Mouse (Mus musculus) natural killer cell, adult 2 months (primary cell): ENCODE results near the gene Srl.
A peak's percentile ranks its signal among the peaks of the same experiment; 100 is the strongest.
"Not testable (repeated sequence)": the region's sequence is repeated elsewhere in the genome, so short reads cannot be mapped to it uniquely, and the experiment has no call there.

Source experiments
- DNase-seq, 2 experiments: peaks; one replicate each; pipeline ENCODE4 v3.0.0; 2022; ENCODE audit warnings: low spot score in 2 of 2

Srl gene

DNA sequence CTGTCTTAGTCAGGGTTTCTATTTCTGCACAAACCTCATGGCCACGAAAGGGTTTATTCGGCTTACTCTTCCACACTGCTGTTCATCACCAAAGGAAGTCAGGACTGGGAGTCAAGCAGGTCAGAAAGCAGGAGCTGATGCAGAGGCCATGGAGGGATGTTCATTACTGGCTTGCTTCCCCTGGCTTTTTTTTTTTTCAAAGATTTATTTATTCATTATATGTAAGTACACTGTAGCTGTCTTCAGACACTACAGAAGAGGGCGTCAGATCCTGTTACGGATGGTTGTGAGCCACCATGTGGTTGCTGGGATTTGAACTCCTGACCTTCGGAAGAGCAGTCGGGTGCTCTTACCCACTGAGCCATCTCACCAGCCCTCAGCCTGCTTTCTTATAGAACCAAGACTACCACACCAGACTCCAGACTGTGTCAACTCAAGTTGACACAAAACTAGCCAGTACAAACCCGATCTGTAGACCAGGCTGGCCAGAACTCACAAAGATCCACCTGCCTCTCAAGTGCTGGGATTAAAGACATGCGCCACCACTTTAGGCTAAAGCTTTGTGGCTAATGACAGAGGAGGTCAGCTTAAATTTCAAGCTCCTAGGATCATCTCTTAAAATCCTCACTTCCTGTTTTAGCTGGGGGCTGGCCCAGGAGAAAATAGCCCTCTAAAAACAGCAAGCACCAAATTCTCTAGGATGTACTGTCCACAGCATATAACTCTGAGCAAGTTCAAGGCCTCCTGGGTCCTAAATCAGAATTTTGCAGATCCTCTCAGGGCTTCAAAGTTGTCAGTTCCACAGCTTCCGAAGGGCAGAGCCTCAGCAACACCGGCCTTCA, 67.4 kb downstream of the Srl start:
- not testable (repeated sequence) for DNase-seq

DNA sequence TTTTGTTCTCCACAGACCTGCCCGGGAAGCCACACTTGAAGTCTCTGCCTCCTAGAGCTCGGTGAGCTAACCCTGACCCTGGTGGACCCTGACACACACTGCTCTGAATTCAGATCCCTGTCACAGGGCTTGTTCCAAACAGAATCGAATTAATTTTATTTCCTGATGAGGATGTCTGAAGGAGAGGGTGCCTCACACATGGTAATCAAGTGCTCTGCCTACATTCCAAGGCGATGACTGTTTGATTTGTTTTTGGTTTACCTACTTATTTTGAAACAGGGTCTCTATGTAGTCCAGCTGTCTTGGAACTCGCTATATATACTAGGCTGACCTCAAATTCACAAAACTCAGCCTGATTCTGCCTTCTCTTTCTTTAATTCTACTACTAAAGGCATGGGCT, 68.4 kb downstream of the Srl start:
- no peak for DNase-seq

DNA sequence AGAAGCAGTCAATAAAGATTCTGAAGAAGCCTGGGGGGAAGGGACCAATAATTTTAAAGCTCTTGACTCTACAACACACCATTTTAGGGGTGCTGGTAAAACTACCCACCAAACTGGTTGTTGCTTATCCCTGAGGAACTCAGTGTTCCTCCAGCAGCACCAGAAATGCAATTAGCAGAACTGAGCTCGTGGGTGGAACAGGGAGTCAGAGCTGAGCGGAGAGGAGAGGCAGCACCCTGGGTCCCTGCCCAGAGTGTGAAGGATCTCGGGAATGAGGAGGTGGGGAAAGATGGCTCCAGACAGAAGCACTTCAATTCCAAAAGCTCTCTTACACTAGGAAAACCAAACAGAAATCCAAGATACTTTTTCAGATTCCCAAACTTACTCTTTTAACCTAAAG, 68.9 kb downstream of the Srl start:
- DNase-seq: no peak

DNA sequence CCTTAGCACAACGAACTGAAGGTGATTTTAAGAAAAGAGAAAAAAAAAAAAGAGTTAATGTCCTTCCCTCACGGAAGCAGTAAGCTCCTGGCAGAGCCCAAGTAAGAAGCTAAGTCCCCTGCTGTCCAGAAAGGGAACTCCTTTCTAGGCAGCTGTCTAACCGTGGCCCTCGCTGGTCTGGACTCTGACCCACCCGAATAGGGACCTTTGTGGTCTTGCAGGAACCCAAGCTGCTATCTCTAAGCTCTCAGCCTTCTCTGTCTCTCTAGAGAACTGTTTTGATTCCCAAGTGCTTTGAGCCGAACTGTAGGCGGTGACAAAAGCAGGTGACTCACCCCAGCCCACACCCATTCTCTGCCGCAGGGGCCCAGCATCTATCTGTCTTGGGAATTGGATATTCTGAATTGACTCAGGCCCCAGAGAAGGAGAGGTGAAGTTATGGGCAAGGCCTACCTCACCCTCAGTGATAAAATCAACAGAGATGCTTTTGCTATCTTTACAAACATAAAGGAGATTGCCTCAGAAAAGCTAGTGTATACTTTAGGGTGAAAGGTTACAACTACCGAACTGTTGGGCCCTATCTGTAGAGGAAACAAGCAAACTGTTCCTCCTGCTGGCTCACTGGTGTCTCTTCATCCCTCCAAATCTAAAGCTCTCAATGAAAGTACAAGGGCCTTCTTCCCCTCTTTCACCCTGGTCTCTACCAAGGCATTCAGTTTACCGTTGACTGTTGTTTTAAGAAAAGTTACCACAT, 71.8 kb downstream of the Srl start:
- peak in 1 of 2 experiments; percentile 4 for DNase-seq

DNA sequence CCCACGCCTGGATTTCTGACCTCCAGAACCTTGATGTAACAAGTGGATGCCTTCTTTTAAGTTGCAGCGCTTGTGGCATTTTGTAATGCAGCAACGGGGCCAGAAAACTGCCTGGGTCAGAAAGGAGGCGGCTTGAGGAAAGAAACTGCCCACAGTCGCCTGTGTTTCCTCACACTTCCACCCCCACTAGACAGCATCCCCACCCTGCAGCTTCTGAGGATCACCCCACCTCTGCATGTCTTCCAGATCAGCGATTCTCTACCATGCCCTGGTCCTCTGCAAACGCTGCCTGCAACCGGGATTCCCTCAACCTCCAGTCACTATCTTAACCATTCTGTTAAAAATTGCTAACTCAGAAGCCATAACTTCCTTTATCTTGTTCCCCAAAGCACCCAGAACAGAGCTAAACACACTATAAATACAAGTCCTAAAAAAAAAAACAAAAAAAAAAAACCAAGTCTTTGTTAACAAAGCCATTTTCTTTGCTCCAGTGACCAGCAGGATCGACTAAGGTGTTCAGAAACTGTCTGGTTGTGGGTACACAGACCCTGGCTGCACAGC, 77.0 kb downstream of the Srl start:
- DNase-seq: no peak

DNA sequence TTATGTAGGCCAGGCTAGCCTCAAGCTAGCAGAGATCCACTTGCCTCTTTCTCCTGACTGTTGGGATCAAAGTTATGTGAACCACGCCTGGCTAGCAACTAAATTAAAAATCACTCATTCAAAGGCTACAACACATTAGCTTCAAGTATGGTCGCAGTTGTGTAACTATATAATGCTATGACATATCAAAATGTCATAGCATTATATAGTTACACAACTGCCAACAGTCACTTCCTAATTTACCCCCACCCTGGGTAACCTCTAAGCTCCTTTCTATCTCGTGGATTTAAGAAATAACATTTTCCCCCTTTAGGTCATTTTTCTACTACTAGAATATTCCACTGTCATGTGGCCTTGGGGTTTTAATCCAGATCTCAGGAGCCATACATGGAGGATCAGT, 83.7 kb downstream of the Srl start:
- DNase-seq: no peak

DNA sequence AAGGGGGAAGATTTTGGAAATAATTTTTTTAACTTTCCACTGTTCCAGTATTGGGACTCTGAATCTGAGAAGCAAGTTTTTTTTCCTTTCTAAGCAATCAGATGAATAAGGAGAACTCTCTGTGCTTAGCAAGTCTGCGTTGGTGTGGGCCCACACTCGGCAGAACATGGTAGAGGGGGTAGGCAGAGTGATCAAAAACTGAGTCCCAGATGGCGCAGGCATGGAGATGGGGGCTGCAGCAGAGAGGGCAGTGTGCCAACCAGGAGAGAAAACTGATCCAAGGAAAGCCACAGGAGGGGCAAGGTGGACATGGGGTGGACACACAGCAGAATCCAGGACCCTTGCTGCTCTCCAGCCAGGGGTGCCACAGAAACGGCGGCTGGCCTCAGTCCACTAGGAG, 85.2 kb downstream of the Srl start:
- no peak for DNase-seq

DNA sequence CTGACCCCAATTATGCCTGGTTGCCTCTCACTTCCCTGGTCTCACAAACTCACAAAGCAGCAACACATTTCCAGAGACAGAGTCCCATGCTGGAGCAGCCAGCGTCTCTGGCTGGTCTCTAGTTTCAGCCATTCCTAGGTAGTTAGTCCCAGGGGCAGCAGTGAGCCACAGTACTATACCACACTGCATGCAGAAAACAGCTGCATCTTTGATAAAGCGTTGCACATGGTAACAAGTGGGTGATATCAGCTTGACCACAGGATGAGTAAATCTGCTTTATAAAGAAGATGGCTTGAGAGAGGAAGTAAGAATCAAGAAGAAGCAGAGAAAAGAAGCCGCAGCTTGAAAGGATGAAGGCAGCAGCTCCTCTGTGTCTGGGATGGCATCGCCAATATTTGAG, 85.9 kb downstream of the Srl start:
- DNase-seq: no peak

DNA sequence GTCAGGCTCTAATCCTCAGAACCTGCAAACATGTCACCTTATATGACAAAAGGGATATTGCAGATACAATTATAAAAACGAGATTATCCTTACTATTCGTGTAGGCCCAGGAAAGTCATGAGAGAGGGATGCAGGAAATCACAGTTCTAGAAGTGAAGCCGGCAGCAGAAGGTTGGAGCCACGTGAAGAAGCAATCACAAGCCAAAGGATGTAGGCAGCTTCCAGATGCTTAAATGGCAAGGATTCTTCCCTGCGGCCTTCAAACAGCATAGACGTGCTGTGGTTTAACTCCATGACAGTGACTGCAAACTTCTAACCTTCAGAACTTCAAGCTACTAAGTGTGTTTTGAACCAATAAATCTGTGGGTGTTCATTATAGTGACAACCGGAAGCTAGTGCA, 87.1 kb downstream of the Srl start:
- DNase-seq: no peak

DNA sequence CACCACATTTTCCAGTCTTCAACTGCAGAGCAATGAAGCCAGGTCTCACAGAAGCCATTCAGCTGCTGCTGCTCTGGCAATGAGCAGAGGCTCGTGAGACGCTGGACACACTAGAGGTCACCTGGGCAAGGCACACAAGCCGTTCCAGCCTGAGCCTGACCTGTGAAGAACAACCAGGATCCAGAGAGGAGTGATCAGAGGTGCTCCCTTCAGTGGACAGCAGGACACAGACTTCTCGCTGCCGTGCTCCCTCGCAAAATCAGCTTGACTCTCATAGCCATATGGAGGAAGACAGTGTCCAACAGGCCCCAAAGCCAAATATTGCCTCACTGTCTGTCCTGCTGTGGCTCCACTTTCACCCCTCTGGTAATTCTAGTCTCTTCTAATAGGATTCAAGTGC, 92.2 kb downstream of the Srl start:
- no peak for DNase-seq

DNA sequence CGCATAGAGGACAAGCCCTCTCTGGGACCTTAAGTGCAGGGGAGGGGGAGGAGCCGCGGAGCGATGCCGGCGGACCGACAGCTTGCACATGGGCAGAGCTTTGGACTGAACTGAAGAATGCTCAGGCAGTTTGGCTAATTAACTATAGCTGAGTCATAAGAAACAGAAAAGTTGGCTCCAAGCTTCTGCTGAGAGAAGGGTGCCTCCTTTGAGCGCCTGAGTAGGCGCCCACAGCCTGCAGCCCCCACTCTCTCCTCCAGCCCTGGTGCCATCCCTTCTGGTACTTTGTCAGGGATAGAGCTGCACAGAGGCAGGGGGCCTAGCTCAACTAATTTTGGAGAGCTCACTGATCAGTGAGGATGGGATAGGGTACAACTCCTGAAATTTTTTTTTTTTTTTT, 93.4 kb downstream of the Srl start:
- DNase-seq: no peak

DNA sequence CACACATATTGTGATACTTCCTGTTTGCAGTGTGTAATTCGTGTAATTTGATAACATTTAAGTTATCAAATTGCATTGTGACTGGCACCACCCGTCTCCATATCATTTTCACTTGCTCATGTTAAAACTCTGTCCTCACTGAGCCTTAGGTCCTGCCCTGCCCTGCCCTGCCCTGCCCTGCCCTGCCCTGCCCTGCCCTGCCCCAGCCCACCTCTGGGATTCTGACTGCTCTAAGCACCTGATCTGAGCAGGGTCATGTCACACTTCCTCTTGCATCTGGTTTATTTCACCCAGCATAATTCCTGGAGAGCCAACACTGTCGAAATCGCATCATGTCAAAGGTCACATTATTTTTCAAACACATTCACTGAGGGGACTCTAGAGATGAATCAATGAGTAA, 95.2 kb downstream of the Srl start:
- no peak for DNase-seq

DNA sequence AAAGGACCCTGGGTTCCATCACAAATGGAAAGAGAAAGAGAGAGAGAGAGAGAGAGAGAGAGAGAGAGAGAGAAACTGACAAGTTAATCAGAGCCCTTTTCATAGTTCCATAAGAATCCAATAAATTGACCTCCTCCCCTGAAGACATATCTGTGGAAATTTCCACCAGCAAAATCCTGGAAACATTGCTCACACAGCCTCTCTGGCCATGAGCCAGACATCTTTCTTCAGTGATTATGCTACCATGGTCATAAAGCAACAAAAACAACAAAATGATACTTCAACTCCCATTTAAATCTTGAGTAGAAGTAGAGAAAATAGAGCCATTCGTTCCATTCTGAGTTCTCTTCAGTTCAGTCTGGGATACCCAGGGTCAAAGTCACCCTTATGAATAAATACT, 97.2 kb downstream of the Srl start:
- DNase-seq: no peak

DNA sequence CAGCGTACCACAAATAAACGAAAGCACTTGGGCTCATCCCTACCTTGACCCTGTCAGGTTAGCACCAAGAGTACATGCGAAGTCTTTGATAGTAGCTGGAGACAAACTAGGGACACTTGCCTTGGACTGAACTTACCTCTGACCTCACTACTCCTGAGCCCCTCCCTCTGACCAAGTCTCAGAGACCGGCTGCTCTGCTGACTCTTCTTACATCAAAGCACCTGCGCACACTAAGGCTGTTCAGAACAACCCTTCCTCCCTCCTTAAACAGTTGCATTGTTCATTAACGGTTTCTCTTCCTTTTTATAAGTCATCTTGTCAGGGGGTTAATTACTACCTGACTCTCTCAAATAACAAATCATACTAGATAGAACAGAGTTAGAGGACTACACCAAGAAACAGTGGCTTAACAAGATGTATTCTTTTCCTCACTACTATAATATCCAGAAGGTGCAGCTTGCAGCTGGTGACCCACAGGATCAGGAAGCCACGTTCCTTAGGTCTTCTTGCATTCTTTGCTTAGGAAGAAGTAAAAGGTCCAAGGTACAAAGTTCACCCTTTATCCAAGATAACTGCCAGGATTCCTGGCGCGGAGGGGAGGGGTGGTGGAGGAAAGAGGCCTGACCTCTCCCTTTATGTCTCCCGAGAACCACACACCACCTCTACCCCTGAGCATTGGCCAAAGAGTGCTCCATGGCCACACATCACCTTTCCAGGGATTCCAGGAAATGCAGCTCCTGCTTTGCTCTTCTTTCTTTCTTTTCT, 102.1 kb downstream of the Srl start:
- DNase-seq: no peak

DNA sequence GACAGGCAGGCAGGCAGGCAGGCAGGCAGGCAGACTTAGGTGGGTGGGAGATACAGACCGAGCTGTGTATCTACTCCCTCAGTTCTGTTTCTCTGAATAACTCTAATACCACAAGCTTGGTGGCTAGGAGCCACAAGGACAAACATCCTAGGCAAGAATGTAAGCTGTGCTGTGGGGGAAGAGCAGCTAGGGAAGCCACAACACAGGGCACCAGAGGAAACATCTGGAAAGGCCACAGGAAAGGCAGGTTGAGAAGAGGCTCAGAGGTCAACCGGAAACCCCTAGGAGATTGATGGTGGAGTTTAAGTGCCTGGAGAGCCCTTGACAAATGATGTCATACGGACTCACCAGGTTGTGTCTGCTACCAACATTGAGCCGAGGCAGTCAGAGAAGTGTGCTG, 104.9 kb downstream of the Srl start:
- no peak for DNase-seq

DNA sequence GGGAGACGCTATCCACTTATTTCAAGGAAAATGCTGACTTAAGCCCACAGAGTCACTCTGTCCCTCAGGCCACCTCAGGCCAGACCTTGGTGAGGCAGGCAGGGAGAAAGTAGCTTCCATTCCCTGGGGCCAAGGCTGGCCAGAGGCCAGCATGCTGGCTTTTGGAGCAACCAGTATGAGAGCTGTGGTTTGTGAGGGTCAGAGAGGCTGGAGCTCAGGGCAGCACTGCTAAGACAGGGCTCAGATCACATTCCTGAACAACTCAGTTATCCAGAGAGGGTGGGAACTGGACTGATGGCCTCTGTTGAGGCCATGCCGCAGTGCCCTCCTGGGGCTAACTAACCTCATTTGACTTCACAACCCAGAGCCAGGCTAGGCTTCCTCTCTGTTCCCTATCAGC, 106.2 kb downstream of the Srl start:
- DNase-seq: no peak

DNA sequence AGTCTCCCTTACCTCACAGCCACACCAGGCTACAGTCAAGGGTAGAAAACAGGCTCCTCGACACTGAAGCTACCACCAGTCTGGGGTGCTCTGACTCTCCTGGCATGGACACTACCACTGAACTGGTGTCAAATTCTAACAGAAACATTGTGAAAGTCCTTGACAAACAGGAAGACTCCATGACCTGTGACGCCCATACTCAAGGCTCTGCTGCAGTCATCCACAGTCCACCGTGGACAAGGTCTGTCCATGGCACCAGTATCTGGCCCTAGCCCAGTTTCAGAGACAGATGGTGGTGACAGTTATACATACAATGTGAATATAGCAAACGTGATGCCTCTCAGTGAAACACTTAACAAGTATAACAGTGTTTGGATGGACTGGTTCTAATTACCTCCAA, 109.8 kb downstream of the Srl start:
- no peak for DNase-seq

DNA sequence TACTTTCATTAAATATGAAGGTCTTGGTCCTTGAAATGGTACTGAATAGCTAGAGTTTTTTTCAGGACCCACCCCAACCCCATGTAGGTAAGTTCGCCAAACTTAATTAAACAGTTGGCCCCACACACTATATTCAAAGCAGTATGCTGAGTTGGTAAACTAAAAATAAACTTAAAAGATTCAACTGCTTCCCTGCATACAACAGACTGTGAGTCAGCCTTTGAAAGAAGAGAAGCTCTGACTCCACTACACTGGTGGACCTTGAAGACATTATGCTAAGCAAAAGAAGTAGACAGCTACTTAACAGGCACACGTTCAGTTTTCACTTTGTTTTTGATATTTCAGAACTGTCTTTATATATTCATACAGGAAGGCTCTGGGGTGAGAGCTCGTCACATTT, 110.6 kb downstream of the Srl start:
- DNase-seq: no peak

DNA sequence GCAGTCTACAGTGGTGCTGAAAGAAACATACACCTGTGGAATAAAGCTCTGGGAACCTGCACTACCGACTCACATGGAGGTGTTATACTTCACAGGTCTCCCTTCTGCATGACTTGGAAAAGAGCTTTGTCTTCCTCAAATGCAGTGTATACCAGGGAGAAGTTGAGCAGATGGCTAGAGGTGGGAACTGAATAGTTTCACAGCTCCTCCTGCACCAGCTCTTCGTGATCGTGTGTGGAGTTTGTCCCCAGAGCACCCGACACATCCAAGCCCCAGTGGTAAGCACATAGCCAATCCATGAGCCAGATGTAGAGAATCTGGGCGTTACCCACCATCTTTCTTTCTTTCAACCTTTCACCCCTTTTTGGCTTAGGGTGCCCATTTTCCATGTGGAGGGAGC, 111.4 kb downstream of the Srl start:
- DNase-seq: no peak
